Mouse (Mus musculus) brain, embryonic 14.5 days (tissue): Measurements from ENCODE around the gene Bivm.

Source experiments
- CTCF ChIP-seq: fragments of 200-500 bp; IDR thresholded peaks from 2 replicates; pipeline ENCODE4 v1.5.1; 2012; ENCODE audit warnings: inconsistent platforms, mild to moderate bottlenecking, moderate library complexity, borderline replicate concordance; ENCODE audit not compliant: insufficient read depth, insufficient read length; ENCODE audit errors: extremely low read depth
- POLR2A ChIP-seq: fragments of 200-500 bp; IDR thresholded peaks from 2 replicates; pipeline ENCODE4 v1.6.1; 2012; ENCODE audit warnings: mild to moderate bottlenecking, inconsistent platforms, borderline replicate concordance; ENCODE audit not compliant: poor library complexity, insufficient read depth, insufficient read length, severe bottlenecking; ENCODE audit errors: extremely low read depth

GRCm38 (mm10) chr1:44118239-44119054, at the start of gene Bivm, which contains the start of gene Kdelc1:
- TF ChIP-seq POLR2A (0 out of 2 replicates have a peak, but pooled peaks have one; percentile 18), CTCF (no peak)
